Mouse (Mus musculus) small intestine, adult 2 months (tissue): ENCODE data around the gene Noc2l. TPM values are rescaled to one million over a fixed set of nuclear protein-coding genes. Genes with fewer than 3 reads are reported as not detected.
A peak's percentile ranks its signal among the peaks of the same experiment; 100 is the strongest.

ENCODE experiments used
- H3K27ac ChIP-seq: fragments of 200-500 bp; 2 replicates; pipeline ENCODE4 v1.5.1; 2012; ENCODE audit warnings: low read depth, low read length, control low read depth, inconsistent platforms; ENCODE audit not compliant: insufficient read depth
- H3K27me3 ChIP-seq: fragments of 200-500 bp; 2 replicates; pipeline ENCODE4 v1.6.1; 2012; ENCODE audit warnings: mild to moderate bottlenecking, moderate library complexity, low read length, inconsistent platforms; ENCODE audit not compliant: control insufficient read depth, insufficient read depth
- H3K36me3 ChIP-seq: fragments of 200-500 bp; 2 replicates; pipeline ENCODE4 v1.6.1; 2012; ENCODE audit warnings: mild to moderate bottlenecking, low read length, control low read depth, inconsistent platforms; ENCODE audit not compliant: control insufficient read depth, insufficient read depth
- H3K4me1 ChIP-seq: fragments of 200-500 bp; 2 replicates; pipeline ENCODE4 v1.6.1; 2012; ENCODE audit warnings: low read length, inconsistent platforms, mixed read lengths; ENCODE audit not compliant: control insufficient read depth, insufficient read depth, insufficient read length
- H3K4me3 ChIP-seq: fragments of 200-500 bp; 2 replicates; pipeline ENCODE4 v1.5.1; 2012; ENCODE audit warnings: low read depth, mild to moderate bottlenecking, control low read depth, inconsistent platforms, low read length, moderate library complexity
- CTCF ChIP-seq: fragments of 200-500 bp; IDR thresholded peaks from 2 replicates; pipeline ENCODE4 v1.5.1; 2012; ENCODE audit warnings: low read depth, mild to moderate bottlenecking, control low read depth, inconsistent platforms, low read length, moderate library complexity, mixed read lengths; ENCODE audit not compliant: insufficient replicate concordance, insufficient read length; ENCODE audit errors: extremely low read depth
- POLR2A ChIP-seq: fragments of 200-500 bp; IDR thresholded peaks from 2 replicates; pipeline ENCODE4 v1.6.1; 2012; ENCODE audit warnings: low read depth, mild to moderate bottlenecking, control low read depth, inconsistent platforms, low read length, moderate library complexity
- WGBS: fragments of 180-500 bp; shearing (Covaris S2); methylation state at CpG from one replicate; pipeline ENCODE4 v1.1.7; 2018; 5-methylcytosine and 5-hydroxymethylcytosine counted together
- polyA plus RNA-seq: library from polyadenylated mRNA; depleted of rRNA; stranded (reverse); fragments of >200 nt; gene quantifications from 2 replicates; pipeline ENCODE4 v1.2.3, GENCODE M21; 2012

Gene Noc2l
- polyA plus RNA-seq, 1 experiment, result 37.0 TPM

DNA sequence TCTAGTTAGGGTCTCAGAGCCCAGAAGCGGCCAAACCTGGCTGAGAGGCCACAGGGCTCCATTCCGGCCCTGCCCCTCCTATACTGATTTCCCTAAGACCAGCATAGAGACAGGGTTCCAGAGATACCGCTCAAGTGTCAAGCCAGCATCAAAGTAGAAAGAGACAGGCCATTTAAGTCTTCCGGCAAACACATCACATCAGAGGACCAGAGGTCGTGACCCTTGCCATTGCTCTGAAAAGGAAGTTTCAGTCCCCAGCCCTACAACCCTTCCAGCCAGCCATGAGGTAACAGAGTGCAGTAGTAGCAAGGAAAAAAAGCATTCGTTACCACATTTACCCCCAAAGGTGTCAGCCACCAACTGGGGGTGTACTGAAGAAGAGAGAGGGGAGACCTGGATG is 41.5 kb upstream of the Noc2l start:
- TF ChIP-seq POLR2A, result no peak
- no peak for TF ChIP-seq CTCF
- no peak overlapping the region for H3K4me3 ChIP-seq
- peaks cover 10% of the 10 kb centered on the region for H3K36me3 ChIP-seq
- H3K27ac ChIP-seq, result peak overlapping the region; percentile 47
- H3K27me3 ChIP-seq, result no peaks in the 10 kb centered on the region
- 89% methylated on average over 6 of the region's 6 CpGs for WGBS
- peaks cover 40% of the 10 kb centered on the region; the same call in 1 of the 2 replicates for H3K4me1 ChIP-seq

DNA sequence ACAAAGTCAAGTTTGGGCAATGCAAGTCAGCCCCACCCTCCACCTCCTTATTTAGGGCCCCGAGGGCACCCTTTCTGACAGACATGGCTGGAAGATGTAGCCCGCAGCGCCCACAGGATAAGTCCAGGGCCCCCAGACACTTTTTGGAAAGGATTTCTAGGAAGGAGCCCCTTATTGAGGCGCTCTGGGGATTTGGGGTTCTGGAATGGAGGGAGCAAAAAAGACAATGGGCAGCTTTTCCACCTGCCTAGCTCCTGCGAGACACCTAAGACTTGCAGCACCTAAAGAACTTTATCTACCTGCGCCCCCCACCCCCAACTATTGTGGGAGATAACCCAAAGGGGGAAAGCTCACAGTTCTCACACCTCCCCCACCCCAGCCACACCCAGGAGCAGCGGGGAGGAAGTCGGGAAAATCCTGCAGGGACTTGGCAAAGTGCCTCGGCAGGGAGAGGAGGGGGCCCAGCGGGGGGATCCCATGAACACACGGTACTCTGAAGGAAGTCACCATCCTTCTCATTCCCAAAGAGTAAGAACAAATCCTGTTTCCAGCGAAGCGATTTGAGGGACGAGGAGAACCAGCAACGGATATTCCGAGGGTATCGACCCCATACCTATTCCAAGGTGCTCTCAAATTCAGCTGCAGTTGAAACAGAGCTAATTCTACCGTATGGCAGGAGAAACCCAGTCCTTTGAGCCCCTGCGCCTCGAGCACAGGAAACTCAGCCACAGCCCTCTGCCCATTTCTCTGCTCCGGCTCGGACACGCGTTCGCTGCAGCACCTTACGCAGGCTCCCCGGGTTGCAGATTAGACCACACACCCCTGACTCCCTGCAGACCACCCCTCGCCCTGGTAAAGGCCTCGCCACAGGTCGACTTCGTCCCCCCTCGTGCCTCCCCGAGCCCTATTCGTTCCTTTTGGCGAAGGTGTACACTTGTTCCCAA is 39.6 kb upstream of the Noc2l start:
- peak overlapping the region; percentile 63 for H3K4me3 ChIP-seq
- 0 out of 2 replicates have a peak, but pooled peaks cover 3% of the 10 kb centered on the region for H3K36me3 ChIP-seq
- H3K27me3 ChIP-seq, result no peaks in the 10 kb centered on the region
- TF ChIP-seq POLR2A, result no peak
- no peak for TF ChIP-seq CTCF
- H3K27ac ChIP-seq, result no peak overlapping the region; the same call in 1 of the 2 replicates
- H3K4me1 ChIP-seq, result peaks cover 28% of the 10 kb centered on the region; the same call in 1 of the 2 replicates
- 8% methylated on average over 35 of the region's 35 CpGs for WGBS

DNA sequence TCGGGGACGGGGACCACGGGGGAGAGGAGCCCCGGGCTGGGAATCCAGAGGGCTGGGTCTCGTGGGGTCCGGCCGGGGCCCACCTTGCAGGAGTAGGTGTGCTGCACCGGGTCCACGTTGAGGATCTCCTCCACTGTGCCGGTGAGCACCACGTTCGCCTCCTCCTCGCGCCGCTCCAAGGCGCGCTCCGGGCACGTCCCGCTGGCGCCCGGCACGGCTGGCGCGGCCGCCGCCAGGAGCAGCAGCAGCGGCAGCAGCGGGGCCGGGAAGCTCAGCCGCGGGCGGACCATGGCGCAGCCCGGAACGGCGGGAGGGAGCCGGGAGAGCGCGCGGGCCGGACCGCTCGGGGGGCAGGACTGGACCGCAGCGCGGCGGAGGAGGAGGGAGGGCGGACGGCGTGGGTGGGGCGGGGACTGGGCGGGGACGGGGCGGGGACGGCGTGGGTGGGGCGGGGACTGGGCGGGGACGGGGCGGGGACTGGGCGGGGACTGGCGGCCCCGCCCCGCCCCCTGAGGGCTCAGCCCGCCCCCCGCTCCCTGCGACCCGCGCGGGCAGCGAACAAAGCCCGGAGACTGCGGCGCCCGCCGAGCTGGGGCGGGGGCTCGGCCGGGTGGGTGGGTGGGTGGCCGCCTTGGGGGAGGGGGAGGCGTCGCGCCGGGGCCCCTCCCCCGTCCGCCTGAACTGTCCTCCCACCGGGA is 38.5 kb upstream of the Noc2l start, which contains the start of gene Agrn:
Gene Agrn, minus strand, starts transcription at position 358 of the 698 bp plus-strand sequence.
- H3K27ac ChIP-seq, result peak within 1 kb of the TSS; percentile 90
- TF ChIP-seq CTCF (no peak), POLR2A (peak; percentile 41; the same call in 1 of the 2 replicates)
- under 1% methylated on average over 67 of the region's 88 CpGs for WGBS
- 0 out of 2 replicates have a peak, but pooled peaks cover 3% of the 10 kb centered on the region for H3K36me3 ChIP-seq
- peak within 1 kb of the TSS; percentile 82 for H3K4me3 ChIP-seq
- H3K27me3 ChIP-seq, result no peaks in the 10 kb centered on the region
- H3K4me1 ChIP-seq, result peaks cover 28% of the 10 kb centered on the region; the same call in 1 of the 2 replicates

DNA sequence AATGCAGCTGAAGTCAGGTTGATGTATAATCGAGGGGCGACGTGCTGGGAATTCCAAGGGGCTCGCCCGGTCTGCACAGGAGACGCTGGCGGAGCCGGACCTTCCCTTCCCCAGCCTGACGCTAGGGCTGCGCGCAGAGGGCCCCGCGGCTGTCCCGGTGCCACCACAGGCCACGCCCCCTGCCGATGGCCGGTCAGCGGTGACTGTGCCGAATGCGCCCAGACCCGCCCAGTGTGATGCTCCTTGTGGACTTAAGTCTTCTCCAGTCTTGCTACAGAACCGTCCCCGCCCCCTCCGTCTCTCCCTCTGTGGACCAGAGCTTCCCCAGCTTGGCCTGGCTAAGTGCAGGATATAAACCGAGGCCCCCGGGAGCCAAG is 38.0 kb upstream of the Noc2l start:
- under 1% methylated on average over 26 of the region's 26 CpGs for WGBS
- TF ChIP-seq POLR2A (0 out of 2 replicates have a peak, but pooled peaks have one; percentile 33), CTCF (peak; percentile 20; the same call in 1 of the 2 replicates)
- H3K4me3 ChIP-seq, result peak overlapping the region; percentile 82
- H3K27me3 ChIP-seq, result no peaks in the 10 kb centered on the region
- H3K36me3 ChIP-seq, result 0 out of 2 replicates have a peak, but pooled peaks cover 3% of the 10 kb centered on the region
- peak overlapping the region; percentile 90 for H3K27ac ChIP-seq
- H3K4me1 ChIP-seq, result peaks cover 30% of the 10 kb centered on the region; the same call in 1 of the 2 replicates

DNA sequence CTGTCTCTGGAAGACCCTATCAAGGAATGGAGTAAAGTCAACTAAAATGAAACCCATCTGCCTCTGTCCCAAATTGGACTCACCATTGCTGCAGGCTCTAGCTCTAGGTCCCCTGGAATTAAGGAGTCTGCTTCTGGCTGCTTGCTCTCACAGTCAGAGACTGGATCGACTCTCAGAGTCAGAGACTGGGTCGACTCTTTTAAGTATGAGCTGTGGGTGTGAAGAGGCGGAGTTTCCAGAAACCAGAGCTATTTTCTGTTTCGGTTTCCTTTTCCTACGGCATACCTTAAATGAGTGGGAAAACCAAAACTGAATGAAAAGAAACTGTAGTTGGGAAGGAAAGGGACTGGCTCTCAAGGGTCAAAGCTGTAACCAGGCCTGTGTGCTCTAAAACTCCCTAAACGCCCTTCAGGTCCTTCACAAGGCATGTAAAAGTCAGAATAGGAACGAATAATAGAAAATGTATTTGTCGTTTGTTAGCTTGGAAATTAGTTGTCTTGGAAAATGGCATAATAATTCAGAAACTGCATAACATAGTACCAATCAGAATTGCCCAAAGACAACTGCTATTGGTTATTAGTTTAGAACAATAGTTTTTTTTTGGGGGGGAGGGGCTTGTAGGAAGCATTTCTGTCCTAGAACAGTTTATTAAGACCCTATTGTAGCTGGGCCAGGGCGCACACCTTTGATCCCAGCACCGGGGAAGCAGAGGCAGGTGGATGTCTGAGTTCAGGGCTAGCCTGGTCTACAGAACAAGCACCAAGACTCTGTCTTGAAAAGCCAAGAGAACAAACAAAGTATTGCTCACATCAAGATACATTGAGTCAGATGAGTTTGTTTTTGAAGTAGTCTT is 35.0 kb upstream of the Noc2l start, which contains the start of gene Isg15:
Gene Isg15, minus strand, starts transcription at position 196 of the 853 bp plus-strand sequence.
- 0 out of 2 replicates have a peak, but pooled peaks cover 2% of the 10 kb centered on the region for H3K36me3 ChIP-seq
- peak within 1 kb of the TSS; percentile 49 for H3K4me3 ChIP-seq
- peak within 1 kb of the TSS; percentile 90 for H3K27ac ChIP-seq
- WGBS, result 30% methylated on average over 10 of the region's 10 CpGs
- no peaks in the 10 kb centered on the region; the same call in 1 of the 2 replicates for H3K27me3 ChIP-seq
- TF ChIP-seq CTCF, result no peak
- peak; percentile 82; the same call in 1 of the 2 replicates for TF ChIP-seq POLR2A
- peaks cover 12% of the 10 kb centered on the region; the same call in 1 of the 2 replicates for H3K4me1 ChIP-seq

DNA sequence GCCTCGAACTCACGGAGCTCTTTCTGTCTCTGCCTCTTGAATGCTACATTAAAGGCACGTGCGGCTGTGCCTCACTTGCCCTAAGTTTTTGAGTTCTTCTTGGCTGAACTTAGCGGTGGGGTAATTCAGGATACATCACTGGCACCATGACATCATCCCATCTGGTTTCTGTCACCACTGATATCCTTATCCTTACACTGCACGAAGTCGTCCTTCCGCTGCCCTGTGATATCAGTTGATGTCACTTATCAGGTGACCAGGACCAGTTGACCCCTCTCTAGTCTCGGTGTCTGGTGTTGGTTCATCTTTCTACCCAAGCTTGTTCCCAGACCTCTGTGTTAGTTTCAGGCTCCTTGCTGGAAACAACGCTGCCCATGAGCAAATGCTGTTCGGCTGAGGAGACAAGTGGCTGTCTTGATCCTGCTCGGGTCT is 33.3 kb upstream of the Noc2l start:
- WGBS, result 40% methylated on average over 12 of the region's 12 CpGs
- peak overlapping the region; percentile 75 for H3K27ac ChIP-seq
- no peaks in the 10 kb centered on the region; the same call in 1 of the 2 replicates for H3K27me3 ChIP-seq

More for the DNA sequence above, 33.3 kb upstream of the Noc2l start:
- Histone ChIP-seq H3K4me3 (peak overlapping the region; percentile 83), H3K4me1 (peaks cover 7% of the 10 kb centered on the region; the same call in 1 of the 2 replicates), H3K36me3 (0 out of 2 replicates have a peak, but pooled peaks cover 2% of the 10 kb centered on the region)
- TF ChIP-seq POLR2A (no peak), CTCF (no peak)
